Mouse (Mus musculus): Measurements from ENCODE around the gene Dclk2. TPM values are rescaled to one million over a fixed set of nuclear protein-coding genes. Genes with fewer than 3 reads are reported as not detected.

Dclk2 gene
- total RNA-seq, 2 experiments from 2014 or later = 103 to 113 TPM

DNA sequence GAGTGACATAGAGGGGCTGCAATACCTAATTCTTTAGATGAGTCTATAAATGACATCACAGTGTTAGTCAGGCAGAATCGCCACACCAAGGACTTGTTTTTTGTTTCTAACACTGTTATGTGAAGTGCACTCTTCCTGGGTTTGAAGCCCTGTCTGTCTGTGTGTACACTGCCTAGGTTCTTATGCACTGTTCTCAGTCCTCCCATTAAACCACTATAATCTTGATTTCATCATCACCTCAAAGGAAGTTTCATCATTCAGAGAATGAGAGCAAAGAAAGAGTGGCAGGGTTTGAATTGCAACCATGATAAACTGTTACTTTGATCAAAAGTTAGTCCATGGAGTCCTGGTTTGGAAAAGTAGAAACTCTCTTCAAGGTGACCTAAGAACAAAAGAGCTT is 164.1 kb downstream of the Dclk2 start:
- H3K27ac ChIP-seq = no peak overlapping the region
- no peak for DNase-seq (ENCODE audit: low spot score in 2 of 2)
- TF ChIP-seq CTCF (conservative IDR thresholded peaks at IDR 0.05) = no peak
- no peak overlapping the region for H3K4me3 ChIP-seq

DNA sequence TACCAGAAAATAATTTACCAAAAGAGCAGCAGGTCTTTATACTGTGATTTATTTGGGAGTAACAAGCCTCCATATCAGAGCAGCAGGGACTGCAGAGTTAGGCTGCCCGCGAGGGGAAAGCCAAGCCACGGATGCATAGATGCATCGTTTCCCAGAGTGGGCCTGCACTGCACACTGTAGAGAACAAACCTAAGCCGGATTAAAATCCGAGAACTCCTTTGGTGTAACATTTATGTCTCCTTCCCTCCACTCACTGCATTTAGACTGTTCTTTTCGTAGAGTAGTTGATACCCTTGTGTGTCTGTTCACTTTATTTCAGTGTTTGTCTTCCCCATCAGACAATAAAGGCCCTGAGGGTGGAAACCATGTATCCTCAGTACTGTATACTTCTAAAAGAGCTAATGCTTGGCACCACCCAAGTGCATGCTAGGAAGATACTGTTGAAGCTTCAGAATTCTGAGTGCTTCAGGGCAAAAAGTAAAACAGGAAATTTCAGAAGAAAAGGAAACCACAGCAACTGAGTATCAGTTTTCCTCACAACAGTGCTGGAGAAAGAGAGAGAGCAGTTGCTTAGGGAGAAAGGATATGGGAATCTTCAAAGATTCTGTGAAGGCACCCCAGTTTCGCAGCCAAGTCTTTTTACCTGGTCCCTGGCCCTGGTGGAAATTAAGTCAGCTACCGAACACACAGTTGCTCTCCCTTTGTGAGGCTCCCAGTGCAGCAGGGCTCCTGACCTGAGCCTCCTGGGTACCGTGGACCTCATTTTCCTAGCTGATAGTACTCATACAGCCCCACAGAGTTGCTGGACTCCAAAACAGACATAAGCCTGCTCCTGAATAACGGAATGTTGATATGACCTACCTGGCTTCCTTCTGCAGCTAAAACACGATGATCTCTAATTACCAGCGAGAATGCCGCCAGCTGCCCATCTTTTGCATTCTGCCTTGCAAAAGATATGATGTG is 165.8 kb downstream of the Dclk2 start:
- DNase-seq (ENCODE audit: low spot score in 2 of 2) = no peak
- TF ChIP-seq CTCF (conservative IDR thresholded peaks at IDR 0.05) = no peak
- Histone ChIP-seq H3K27ac (no peak overlapping the region), H3K4me3 (no peak overlapping the region)

DNA sequence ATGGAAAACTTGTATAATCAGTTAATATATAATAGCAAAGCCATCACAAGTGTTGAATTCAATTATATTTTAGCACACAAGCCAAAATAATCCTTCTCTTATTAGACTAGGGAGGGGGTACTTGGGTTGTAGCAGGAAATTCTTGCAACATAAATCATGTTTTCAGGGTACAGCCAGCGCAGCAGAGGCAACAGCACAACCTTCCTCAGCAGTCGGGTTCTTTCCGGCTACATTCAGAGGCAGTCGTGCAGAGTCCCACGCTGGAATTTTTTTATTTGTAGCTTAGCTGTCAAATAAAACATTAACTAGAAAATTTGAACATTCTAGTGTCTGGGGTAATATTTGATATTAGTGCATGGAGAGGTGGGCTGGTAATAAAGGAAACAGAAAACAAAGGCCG is 166.5 kb downstream of the Dclk2 start:
- H3K4me3 ChIP-seq = no peak overlapping the region
- H3K27ac ChIP-seq = no peak overlapping the region
- no peak for DNase-seq (ENCODE audit: low spot score in 2 of 2)
- TF ChIP-seq CTCF (conservative IDR thresholded peaks at IDR 0.05) = no peak

DNA sequence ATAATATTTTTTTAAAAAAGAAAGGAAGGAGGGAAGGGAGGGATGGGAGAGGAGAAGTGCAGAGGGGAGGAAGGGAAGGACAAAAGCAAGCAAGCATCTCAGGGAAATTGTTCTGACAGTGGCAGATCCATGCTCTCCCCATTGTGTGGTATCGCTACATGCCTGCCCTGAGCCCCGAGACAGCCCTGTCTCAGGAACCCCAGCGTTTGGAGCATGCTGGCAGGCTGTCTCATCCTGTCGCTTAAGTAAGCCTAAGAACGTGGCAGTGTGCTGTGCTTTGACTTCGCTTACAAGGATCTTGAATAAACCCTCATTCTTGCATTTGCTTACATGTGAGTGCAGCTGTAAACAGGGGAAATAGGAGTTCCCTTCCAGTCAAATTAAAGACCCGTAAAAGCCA is 170.0 kb downstream of the Dclk2 start:
- TF ChIP-seq CTCF (conservative IDR thresholded peaks at IDR 0.05) = no peak
- Histone ChIP-seq H3K27ac (no peak overlapping the region), H3K4me3 (no peak overlapping the region)
- no peak for DNase-seq (ENCODE audit: low spot score in 2 of 2)

DNA sequence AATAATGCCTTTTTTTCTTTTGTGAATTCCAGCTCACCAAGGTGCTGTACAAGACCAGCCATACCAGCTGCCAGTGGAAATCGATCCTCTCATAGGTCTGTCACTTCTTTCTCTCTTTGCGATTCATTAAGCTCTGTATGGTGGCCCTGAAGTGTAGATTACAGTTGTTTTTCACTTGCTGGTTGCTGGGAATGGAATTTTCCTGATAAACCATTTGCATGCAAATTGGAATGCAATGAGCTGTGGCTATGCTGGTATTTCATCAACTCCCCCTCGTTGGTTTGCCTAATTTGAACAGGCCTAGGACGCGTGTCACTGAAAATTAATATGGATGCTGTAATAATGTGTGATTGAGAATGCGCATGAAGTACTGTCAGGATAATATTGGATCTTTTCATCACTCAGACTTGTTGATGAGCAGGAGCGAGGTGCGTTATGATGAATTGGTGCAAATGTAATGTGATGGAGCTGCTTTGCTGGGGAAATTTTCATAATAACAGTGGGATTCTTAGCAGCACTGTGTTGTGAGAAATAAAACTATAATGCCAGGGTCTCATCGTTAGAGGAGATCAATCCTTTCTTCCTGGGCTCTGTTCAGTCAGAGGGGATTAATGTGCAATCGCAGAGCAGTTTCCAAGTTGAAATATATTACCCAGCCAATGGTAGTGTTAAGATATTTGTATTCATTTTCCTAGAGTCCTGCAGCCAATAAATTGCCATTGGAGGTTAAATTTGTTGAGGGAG is 174.7 kb downstream of the Dclk2 start:
- Histone ChIP-seq H3K4me3 (no peak overlapping the region), H3K27ac (no peak overlapping the region)
- no peak for DNase-seq (ENCODE audit: low spot score in 2 of 2)
- no peak for TF ChIP-seq CTCF (conservative IDR thresholded peaks at IDR 0.05)

DNA sequence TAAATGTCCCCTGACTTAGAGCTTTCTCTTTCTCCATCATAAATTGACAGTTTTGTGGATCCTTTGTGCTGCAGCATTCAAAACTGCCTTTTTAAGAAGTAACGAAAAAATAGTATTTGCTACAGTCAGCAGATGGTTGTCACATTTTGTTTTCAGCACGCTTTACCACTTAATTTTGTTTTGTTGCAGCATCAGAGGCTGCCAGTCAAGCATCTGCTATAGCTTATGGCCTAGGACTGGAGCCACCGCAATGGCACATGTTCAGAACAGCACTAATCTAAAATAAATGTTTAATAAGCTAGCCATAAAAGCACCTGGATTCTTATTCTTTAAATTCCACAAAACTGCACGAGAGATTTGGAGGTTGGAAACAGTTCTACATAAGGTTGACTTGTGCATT is 175.3 kb downstream of the Dclk2 start:
- Histone ChIP-seq H3K4me3 (no peak overlapping the region), H3K27ac (no peak overlapping the region)
- no peak for TF ChIP-seq CTCF (conservative IDR thresholded peaks at IDR 0.05)
- peak; percentile 31 to 56 for DNase-seq (ENCODE audit: low spot score in 2 of 2)

DNA sequence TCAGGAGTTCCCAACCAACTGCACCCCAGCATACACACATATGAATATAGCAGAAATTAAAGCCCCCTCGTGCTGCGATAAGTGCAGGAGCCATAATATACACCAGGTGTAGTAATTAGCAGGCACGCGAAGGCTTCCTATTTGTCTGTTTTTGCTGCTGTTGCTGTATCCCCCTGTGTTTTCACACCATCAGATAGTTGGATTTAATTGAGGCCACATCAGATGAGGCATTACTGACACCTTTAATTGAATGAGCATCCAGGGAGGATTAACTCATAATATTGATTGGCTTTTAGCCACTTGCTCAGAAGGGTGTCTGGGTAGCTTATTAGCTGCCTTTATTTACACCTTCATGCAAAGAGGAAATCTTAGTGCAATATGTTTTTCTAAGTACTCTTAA is 180.9 kb downstream of the Dclk2 start:
- no peak for TF ChIP-seq CTCF (conservative IDR thresholded peaks at IDR 0.05)
- H3K4me3 ChIP-seq = no peak overlapping the region
- no peak for DNase-seq (ENCODE audit: low spot score in 2 of 2)
- H3K27ac ChIP-seq = no peak overlapping the region

DNA sequence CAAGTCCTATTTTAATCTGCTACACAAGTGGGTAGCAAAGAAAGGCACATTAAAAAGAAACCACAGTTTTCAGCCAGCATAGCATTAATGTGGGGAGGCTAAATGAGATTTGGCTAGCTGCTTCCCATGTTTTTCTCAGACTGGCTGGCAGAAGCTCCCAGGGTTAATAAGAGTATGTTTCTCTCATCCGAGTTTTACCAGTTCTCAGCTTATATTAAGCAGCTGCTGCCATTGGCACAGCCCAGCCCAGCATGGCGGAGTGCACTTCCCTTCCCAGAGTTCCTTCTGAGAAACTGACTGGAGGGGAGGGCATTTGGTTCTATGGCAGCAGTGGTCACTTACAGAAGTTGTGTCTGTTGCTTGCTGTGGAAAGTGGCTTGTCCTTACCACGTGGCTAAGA is 181.8 kb downstream of the Dclk2 start:
- H3K27ac ChIP-seq = no peak overlapping the region
- TF ChIP-seq CTCF (conservative IDR thresholded peaks at IDR 0.05) = no peak
- no peak overlapping the region for H3K4me3 ChIP-seq
- DNase-seq (ENCODE audit: low spot score in 2 of 2) = no peak

Other genes starting within 250 kb of the Dclk2 start
- 1 to 10 TPM; 1.4 to 2.0 TPM for gene Cd1d1, start 78.6 kb upstream of the Dclk2 start, total RNA-seq (2021)

Data from layer of hippocampus, adult 2 months (tissue).